Mouse (Mus musculus) stomach, postnatal 0 days (tissue): ENCODE measurements at regions not wholly inside any gene's neighbourhood (a gene's known extent, or its start where the extent isn't known, plus 50 kb on each side); places are given as distances from the start of the nearest gene placed in this dataset.

Experiments used
- CTCF ChIP-seq: IDR thresholded peaks from 2 replicates; pipeline ENCODE4 v1.5.1; 2016; ENCODE audit warnings: antibody characterized with exemption, low read depth, mild to moderate bottlenecking, moderate library complexity
- EP300 ChIP-seq: optimal IDR thresholded peaks from 2 replicates; pipeline ENCODE3; 2016; ENCODE audit warnings: antibody characterized with exemption

DNA sequence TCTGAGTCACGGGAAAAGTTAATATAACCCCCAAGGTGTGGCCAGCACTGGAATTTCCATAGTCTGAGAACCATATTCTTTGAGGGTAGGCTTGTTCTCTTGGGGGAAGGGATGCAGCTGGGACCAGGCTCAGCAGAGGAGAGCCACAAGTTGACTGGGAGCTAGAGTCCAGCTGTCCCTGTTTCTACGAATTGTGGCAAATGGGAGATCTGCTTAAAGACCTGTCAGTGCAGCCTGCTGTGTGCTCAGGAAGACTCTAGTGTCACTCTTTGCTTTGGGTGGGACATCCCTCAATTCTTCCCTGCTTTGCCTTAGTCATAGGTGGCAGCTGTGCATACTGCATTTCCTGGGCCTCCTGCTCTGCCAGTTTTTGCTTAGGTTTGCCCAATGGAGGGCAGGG is 165.2 kb upstream of the Ctnnb1 start:
- no peak for TF ChIP-seq CTCF
- TF ChIP-seq EP300 = no peak
